Mouse (Mus musculus): Measurements from ENCODE around the gene Mad2l1bp. TPM values are rescaled to one million over a fixed set of nuclear protein-coding genes. Genes with fewer than 3 reads are reported as not detected.

Gene Mad2l1bp
- polyA plus RNA-seq, 1 experiment from 2014 or later = 35.3 TPM

Other genes with a start within 250 kb of the Mad2l1bp start
- 6.8 and 8.1 TPM in 2 replicates for gene Vegfa, start 121.2 kb downstream of the Mad2l1bp start, polyA plus RNA-seq (2014; fragmentation: Nextera tagmentation; extraction: Ambion mirVana)
- gene Mrps18a, start 42.6 kb downstream of the Mad2l1bp start, polyA plus RNA-seq (2014; fragmentation: Nextera tagmentation; extraction: Ambion mirVana) = 132 and 141 TPM in 2 replicates
- gene Rsph9, start 9.3 kb downstream of the Mad2l1bp start, polyA plus RNA-seq (2014; fragmentation: Nextera tagmentation; extraction: Ambion mirVana) = 13.1 and 15.8 TPM in 2 replicates
- gene Gtpbp2, start 7.5 kb upstream of the Mad2l1bp start, polyA plus RNA-seq (2014; fragmentation: Nextera tagmentation; extraction: Ambion mirVana) = 33.0 and 36.3 TPM in 2 replicates
- gene Polh, start 49.1 kb upstream of the Mad2l1bp start, polyA plus RNA-seq (2014; fragmentation: Nextera tagmentation; extraction: Ambion mirVana) = 14.3 and 14.7 TPM in 2 replicates
- gene Xpo5, start 49.2 kb upstream of the Mad2l1bp start, polyA plus RNA-seq (2014; fragmentation: Nextera tagmentation; extraction: Ambion mirVana) = 47.9 and 48.4 TPM in 2 replicates
- gene Polr1c, start 94.5 kb upstream of the Mad2l1bp start, polyA plus RNA-seq (2014; fragmentation: Nextera tagmentation; extraction: Ambion mirVana) = 86.8 and 87.9 TPM in 2 replicates
- 104 and 106 TPM in 2 replicates for gene Yipf3, start 94.5 kb upstream of the Mad2l1bp start, polyA plus RNA-seq (2014; fragmentation: Nextera tagmentation; extraction: Ambion mirVana)
- 0.55 and 0.85 TPM in 2 replicates for gene Lrrc73, start 100.0 kb upstream of the Mad2l1bp start, polyA plus RNA-seq (2014; fragmentation: Nextera tagmentation; extraction: Ambion mirVana)
- gene Tjap1, start 129.5 kb upstream of the Mad2l1bp start, polyA plus RNA-seq (2014; fragmentation: Nextera tagmentation; extraction: Ambion mirVana) = 46.4 and 48.8 TPM in 2 replicates
- gene Dlk2, start 143.9 kb upstream of the Mad2l1bp start, polyA plus RNA-seq (2014; fragmentation: Nextera tagmentation; extraction: Ambion mirVana) = 2.8 and 3.9 TPM in 2 replicates
- 4.6 and 4.9 TPM in 2 replicates for gene Abcc10, start 174.8 kb upstream of the Mad2l1bp start, polyA plus RNA-seq (2014; fragmentation: Nextera tagmentation; extraction: Ambion mirVana)
- gene Zfp318, start 230.2 kb upstream of the Mad2l1bp start, polyA plus RNA-seq (2014; fragmentation: Nextera tagmentation; extraction: Ambion mirVana) = 12.7 and 16.5 TPM in 2 replicates